ENCODE assay signal across 22 mouse cellular contexts in genomic region chr2:12065669-12066399, GRCm38 (mm10).
A peak's percentile ranks its signal among the peaks of the same experiment; 100 is the strongest.
DNase-seq lines count a peak whose midpoint lies in the region; ATAC-seq lines count a peak whose summit lies in the region.
"Had no signal": no experiment of that assay in that cellular context is flagged by ENCODE, and none has a peak within 500 bp of the region (broad histone marks: within the 10 kb centered on the region; RNA-seq: fewer than 3 reads in every experiment).

No protein-coding gene starts in this region.

- no peaks in the 10 kb centered on the region for H3K9me3 ChIP-seq in hindbrain, embryonic 11.5 days (ENCODE audit: control insufficient read depth, low read length)
- H3K9me3 ChIP-seq in hindbrain, embryonic 14.5 days (ENCODE audit: control insufficient read depth, low read length): no peaks in the 10 kb centered on the region
- H3K9me3 ChIP-seq in embryonic facial prominence, embryonic 13.5 days: no peaks in the 10 kb centered on the region
- H3K9me3 ChIP-seq in limb, embryonic 11.5 days (ENCODE audit: control insufficient read depth, low read length): no peaks in the 10 kb centered on the region
- H3K9me3 ChIP-seq: forebrain, embryonic 13.5 days; heart, embryonic 13.5 days; limb, embryonic 12.5 days; liver, embryonic 15.5 days had no signal

- ATAC-seq in hindbrain, embryonic 11.5 days (ENCODE audit: low FRiP score): no peak
- ATAC-seq in hindbrain, embryonic 14.5 days (ENCODE audit: low FRiP score): no peak
- ATAC-seq in embryonic facial prominence, embryonic 13.5 days (ENCODE audit: insufficient number of reproducible peaks, insufficient read depth, low FRiP score, low TSS enrichment, low read depth): peak; percentile 74
- no peak for ATAC-seq in limb, embryonic 11.5 days (ENCODE audit: insufficient number of reproducible peaks, low FRiP score, low TSS enrichment, low read depth)
- no peak for ATAC-seq in frontal cortex, adult (ENCODE audit: low TSS enrichment)
- ATAC-seq: forebrain, embryonic 13.5 days had no signal

- no peak overlapping the region for H3K9ac ChIP-seq in hindbrain, embryonic 11.5 days (ENCODE audit: low read depth, low read length)
- no peak overlapping the region for H3K9ac ChIP-seq in hindbrain, embryonic 14.5 days
- no peak overlapping the region for H3K9ac ChIP-seq in embryonic facial prominence, embryonic 13.5 days
- H3K9ac ChIP-seq in limb, embryonic 11.5 days (ENCODE audit: low read length): no peak overlapping the region
- H3K9ac ChIP-seq: forebrain, embryonic 13.5 days; heart, embryonic 13.5 days; limb, embryonic 12.5 days; liver, embryonic 15.5 days had no signal

- no peaks in the 10 kb centered on the region for H3K27me3 ChIP-seq in hindbrain, embryonic 11.5 days (ENCODE audit: control insufficient read depth, insufficient read depth, low read length)
- no peaks in the 10 kb centered on the region for H3K27me3 ChIP-seq in hindbrain, embryonic 14.5 days (ENCODE audit: control insufficient read depth, insufficient read depth, low read length)
- H3K27me3 ChIP-seq in embryonic facial prominence, embryonic 13.5 days: no peaks in the 10 kb centered on the region
- no peaks in the 10 kb centered on the region for H3K27me3 ChIP-seq in limb, embryonic 11.5 days (ENCODE audit: control insufficient read depth, insufficient read depth, low read length)
- H3K27me3 ChIP-seq: forebrain, embryonic 13.5 days; heart, embryonic 13.5 days; limb, embryonic 12.5 days; liver, embryonic 15.5 days had no signal

- DNase-seq in hindbrain, embryonic 11.5 days (ENCODE audit: low spot score): peak; percentile 28
- no peak for DNase-seq in hindbrain, embryonic 14.5 days (ENCODE audit: low spot score)
- peak; percentile 75 for DNase-seq in embryo, embryonic 10 days (ENCODE audit: low spot score)
- peak; percentile 46 for DNase-seq in limb, embryonic 11.5 days (ENCODE audit: low spot score)
- no peak for DNase-seq in left cerebral cortex, adult 8-10 months (ENCODE audit: low spot score in 2 of 2)
- DNase-seq in spleen, postnatal 10 days (ENCODE audit: low spot score in 2 of 2): no peak
- DNase-seq: adrenal gland, postnatal 10 days; cerebellum, adult 2 months; gastrocnemius, adult 2 months; heart, postnatal 4 days; kidney, adult 9 months; kidney, postnatal 4 days; layer of hippocampus, postnatal 36 days; lung, postnatal 14 days; thymus, adult 18-20 months had no signal

- no peak overlapping the region for H3K4me2 ChIP-seq in hindbrain, embryonic 11.5 days (replicated peaks; ENCODE audit: low read depth, low read length)
- no peak overlapping the region for H3K4me2 ChIP-seq in hindbrain, embryonic 14.5 days (replicated peaks)
- peak overlapping the region; percentile 5; the same call in 1 of the 2 replicates for H3K4me2 ChIP-seq in embryonic facial prominence, embryonic 13.5 days
- no peak overlapping the region for H3K4me2 ChIP-seq in limb, embryonic 11.5 days (ENCODE audit: low read depth, severe bottlenecking)
- H3K4me2 ChIP-seq: forebrain, embryonic 13.5 days; heart, embryonic 13.5 days; limb, embryonic 12.5 days; liver, embryonic 15.5 days; midbrain, embryonic 11.5 days had no signal

- no peaks in the 10 kb centered on the region for H3K36me3 ChIP-seq in hindbrain, embryonic 11.5 days (ENCODE audit: control insufficient read depth, insufficient read depth, low read length)
- no peaks in the 10 kb centered on the region for H3K36me3 ChIP-seq in hindbrain, embryonic 14.5 days (replicated peaks; ENCODE audit: control insufficient read depth, insufficient read depth)
- no peaks in the 10 kb centered on the region for H3K36me3 ChIP-seq in embryonic facial prominence, embryonic 13.5 days
- no peaks in the 10 kb centered on the region for H3K36me3 ChIP-seq in limb, embryonic 11.5 days (ENCODE audit: control insufficient read depth, insufficient read depth, low read length)
- H3K36me3 ChIP-seq: heart, embryonic 13.5 days; limb, embryonic 12.5 days; liver, embryonic 15.5 days had no signal

- H3K4me3 ChIP-seq in hindbrain, embryonic 11.5 days (ENCODE audit: low read depth, low read length): no peak overlapping the region
- no peak overlapping the region for H3K4me3 ChIP-seq in hindbrain, embryonic 14.5 days (replicated peaks; ENCODE audit: low read length)
- no peak overlapping the region for H3K4me3 ChIP-seq in embryonic facial prominence, embryonic 13.5 days
- H3K4me3 ChIP-seq in limb, embryonic 11.5 days (ENCODE audit: low read depth, low read length): no peak overlapping the region
- H3K4me3 ChIP-seq: forebrain, embryonic 13.5 days; gastrocnemius, adult 2 months; heart, embryonic 13.5 days; limb, embryonic 12.5 days; liver, embryonic 15.5 days had no signal

- no peaks in the 10 kb centered on the region for H3K4me1 ChIP-seq in hindbrain, embryonic 11.5 days (replicated peaks; ENCODE audit: control insufficient read depth, insufficient read depth, low read length)
- no peaks in the 10 kb centered on the region for H3K4me1 ChIP-seq in hindbrain, embryonic 14.5 days (replicated peaks; ENCODE audit: control insufficient read depth, insufficient read depth, low read length)
- H3K4me1 ChIP-seq in embryonic facial prominence, embryonic 13.5 days: peaks cover 31% of the 10 kb centered on the region
- H3K4me1 ChIP-seq in limb, embryonic 11.5 days (ENCODE audit: control insufficient read depth, insufficient read depth, low read length): no peaks in the 10 kb centered on the region; the same call in 1 of the 2 replicates
- H3K4me1 ChIP-seq: forebrain, embryonic 13.5 days; liver, embryonic 15.5 days had no signal

- 61% methylated on average over 6 of the region's 6 CpGs for WGBS in hindbrain, embryonic 11.5 days
- WGBS in hindbrain, embryonic 14.5 days: 84% methylated on average over 6 of the region's 6 CpGs
- 13% methylated on average over 6 of the region's 6 CpGs for WGBS in embryonic facial prominence, embryonic 13.5 days
- WGBS in limb, embryonic 11.5 days: 25% methylated on average over 6 of the region's 6 CpGs

- H3K27ac ChIP-seq in hindbrain, embryonic 11.5 days (ENCODE audit: low read depth, low read length): no peak overlapping the region
- no peak overlapping the region for H3K27ac ChIP-seq in hindbrain, embryonic 14.5 days
- peak overlapping the region; percentile 76 for H3K27ac ChIP-seq in embryonic facial prominence, embryonic 13.5 days
- H3K27ac ChIP-seq in limb, embryonic 11.5 days (replicated peaks; ENCODE audit: low read depth, low read length): no peak overlapping the region
- H3K27ac ChIP-seq: forebrain, embryonic 13.5 days; gastrocnemius, adult 2 months; heart, embryonic 13.5 days; liver, embryonic 15.5 days had no signal

Comparison
In these comparisons a context has a peak if more than half of its experiments do, and no peak if none do; other contexts are left out.
1. DNase-seq: peak in hindbrain, embryonic 11.5 days (single experiment), embryo, embryonic 10 days (single experiment) and limb, embryonic 11.5 days (single experiment); none in hindbrain, embryonic 14.5 days (single experiment), left cerebral cortex, adult 8-10 months (0 of 2) and spleen, postnatal 10 days (0 of 2).